Mouse (Mus musculus): ENCODE measurements around the gene Nup133.

Gene Nup133

DNA sequence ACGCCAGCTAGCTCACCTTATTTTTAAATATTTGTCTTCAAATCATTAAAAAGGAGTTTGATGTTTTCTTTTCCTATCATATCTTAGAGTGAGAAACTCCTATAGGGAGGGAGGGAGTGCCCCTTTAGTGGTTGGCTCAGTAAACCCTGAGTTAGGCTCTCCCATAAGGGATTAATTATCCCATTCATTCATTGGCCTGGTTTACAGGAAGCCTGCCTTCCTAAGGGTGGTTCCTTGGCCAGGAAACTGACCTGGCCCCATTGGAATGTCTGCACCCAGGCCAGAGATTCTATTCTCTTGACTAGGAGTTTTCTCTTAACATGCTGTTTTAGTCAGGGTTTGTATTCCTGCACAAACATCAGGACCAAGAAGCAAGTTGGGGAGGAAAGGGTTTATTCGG lies 61.1 kb downstream of the Nup133 start:
- DNase-seq (ENCODE audit: low spot score in 2 of 2), result no peak

DNA sequence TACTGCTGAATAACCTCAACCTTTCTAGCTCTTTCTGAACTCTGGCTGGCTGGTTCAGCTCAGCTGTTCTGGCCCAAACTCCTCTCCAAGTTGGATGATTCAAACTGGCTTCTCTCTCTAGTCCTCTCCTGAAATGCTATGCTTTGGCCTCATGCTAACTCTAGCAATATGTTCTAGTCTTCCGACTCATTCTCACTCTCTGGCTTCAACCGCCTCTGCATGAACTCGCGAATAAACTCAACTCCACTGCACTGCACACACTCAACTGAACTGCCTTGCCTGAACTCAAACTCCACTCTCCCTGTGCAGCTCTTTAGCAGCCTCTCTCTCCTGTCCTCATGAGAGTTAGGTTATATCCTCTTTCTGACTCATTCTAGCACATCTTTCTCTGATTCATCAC lies 61.9 kb downstream of the Nup133 start:
- no peak for DNase-seq (ENCODE audit: low spot score in 2 of 2)

DNA sequence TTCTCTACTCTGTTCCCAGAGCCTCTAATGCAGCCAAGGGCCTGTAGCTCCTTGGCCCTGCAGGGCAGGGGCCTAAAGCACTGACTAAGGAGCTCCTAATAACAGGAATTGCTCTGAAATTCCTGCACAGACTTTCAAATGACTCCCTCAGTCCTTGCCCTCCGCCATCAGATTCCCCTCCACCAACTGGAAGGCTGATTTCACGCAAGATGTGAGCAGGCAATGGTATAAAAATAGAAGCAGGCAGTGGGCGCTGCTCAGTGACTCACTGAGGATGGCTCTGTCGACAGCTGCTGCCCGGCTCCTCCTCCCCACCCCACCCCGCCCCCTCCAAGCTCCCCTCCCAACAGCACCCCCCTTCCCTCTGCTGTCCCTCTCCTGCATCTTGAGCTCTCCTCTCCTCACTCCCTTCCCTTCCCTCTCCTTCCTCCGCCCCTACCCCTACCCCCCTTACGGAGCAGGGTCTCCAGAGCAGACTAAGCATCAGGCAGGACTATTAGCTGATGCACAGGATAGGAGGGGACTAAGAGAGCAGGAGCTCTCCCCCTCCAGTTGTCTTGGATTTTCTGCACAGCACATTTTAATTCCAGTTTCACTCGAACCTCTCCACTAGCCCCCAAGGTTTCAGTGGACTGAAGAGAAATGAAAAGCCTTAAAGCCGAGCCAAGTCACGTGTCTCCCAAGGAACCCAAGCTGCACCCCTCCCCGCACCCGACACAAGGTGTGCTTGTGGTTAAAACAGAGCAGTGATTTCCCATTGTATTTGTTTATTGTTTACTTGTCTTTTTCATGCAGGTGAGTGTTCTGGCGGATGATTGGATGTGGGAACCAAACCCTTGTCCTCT lies 64.1 kb downstream of the Nup133 start:
- no peak for DNase-seq (ENCODE audit: low spot score in 2 of 2)

DNA sequence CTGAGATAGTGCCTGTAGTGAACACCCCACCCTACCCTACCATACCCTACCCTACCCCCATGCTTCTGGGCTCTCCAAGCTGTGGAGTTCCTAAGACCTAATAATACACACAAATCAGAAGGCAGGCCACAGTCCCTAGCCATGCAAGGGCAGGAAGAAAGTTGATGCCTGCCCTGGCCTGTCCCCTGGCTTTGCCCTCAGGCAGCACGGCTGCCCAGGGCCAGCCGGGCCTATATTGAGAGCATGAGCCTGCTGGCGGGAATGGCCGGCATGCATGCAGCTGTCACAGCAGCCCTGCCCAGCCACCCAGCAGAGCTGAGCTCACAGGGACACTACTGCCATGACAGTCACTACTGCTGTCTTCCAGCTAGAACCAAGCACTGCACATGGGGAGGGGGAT lies 66.0 kb downstream of the Nup133 start:
- DNase-seq (ENCODE audit: low spot score in 2 of 2), result no peak

DNA sequence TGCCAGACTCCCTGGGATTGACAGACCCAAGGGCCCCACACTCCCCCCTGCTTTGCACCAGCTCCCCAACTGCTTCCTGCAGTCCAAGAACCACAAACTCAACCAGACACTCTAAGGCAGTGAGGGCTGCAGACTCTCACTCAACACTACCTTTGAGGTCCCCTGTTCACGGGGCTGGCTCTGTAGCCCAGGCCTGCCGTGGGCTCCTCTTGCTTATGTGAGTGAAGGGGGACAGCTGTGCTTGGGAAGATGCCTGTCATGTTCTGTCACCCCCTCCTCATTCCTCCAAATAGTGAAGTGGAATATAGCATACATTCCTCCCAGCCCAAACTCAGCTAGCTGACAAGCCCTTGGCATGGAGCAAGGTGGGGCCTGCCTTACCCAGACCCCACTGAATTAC lies 66.7 kb downstream of the Nup133 start:
- DNase-seq (ENCODE audit: low spot score in 2 of 2), result no peak

DNA sequence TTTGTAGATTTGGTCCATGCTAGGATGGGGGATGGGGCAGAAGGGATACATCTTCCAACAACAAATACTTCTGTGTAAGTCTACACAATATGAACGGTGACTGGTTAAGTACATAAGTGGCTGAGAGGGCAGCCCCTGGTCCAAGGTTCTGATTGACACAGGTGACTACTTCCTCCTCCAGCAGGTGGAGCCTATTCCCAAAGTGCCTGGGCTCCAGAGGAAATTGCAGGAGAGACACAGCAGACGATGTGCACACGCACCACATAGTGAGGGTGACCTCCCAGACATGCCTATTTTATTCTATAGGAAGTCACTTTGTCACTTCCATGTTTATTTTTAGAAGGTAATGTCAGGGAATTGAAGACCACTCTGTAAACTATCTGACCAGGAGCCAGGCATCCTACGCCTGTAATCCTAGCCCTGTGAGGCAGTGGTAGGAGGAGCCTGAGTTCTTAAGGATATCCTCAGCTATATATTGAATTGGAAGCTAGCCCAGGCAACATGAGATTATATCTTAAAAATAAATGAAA lies 68.2 kb downstream of the Nup133 start:
- DNase-seq (ENCODE audit: low spot score in 2 of 2), result no peak

DNA sequence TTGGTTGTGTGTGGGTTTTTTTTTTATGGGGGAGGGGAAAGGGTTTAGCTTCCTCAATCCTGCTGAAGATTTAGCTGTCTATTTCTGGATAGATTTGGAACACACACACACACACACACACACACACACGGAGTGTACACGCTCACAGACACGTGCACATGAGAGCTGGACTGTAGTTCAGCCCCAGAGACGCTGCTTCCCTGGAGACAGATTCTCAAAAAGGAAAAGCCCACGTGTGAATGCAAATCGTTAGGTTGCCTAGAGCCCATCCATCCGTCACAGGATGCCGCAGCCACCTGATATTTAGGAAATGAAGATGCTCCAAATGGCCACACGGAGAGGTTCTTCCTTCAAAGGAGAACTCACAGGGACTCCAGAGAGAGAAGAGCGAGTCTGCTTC lies 68.8 kb downstream of the Nup133 start:
- no peak for DNase-seq (ENCODE audit: low spot score in 2 of 2)

DNA sequence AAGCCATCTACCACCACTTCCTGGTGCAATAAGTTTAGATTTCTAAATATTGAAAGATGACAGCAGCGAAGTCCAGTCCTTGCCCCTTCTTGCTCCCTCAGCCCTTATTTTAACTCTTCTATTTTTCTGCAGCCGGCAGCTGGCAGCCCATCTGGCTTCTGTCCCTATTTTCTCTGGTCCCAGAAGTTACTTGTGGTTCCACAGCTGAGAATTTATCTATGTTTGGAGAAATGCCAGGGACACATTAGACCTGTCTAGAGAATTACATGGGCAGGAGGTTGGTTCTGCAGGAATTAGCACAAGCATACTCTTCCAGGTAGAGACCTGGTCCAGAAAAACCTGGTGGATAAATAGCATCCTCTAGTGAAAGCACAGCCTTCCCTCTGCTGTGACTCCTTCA lies 71.2 kb downstream of the Nup133 start:
- DNase-seq (ENCODE audit: low spot score in 2 of 2), result no peak

DNA sequence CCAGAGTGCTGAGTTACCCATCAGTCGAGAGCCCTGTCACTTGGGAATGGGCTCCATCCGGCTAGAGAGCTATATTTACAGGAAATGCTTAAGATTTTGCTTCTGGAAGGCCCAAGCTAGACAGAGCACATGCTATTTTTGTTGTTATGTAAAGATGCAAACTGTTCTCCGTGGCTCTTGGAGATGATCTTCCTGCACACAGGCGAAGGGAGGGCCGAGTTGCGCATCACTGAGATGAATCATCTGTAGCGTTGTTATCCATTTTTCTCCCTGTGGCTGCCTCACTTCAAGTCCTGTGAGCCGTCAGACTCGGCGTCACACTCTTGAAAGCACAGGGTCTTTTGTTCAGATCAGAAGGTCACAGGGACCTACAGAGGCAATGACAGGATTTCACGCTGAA lies 74.7 kb downstream of the Nup133 start:
- no peak for DNase-seq (ENCODE audit: low spot score in 2 of 2)

DNA sequence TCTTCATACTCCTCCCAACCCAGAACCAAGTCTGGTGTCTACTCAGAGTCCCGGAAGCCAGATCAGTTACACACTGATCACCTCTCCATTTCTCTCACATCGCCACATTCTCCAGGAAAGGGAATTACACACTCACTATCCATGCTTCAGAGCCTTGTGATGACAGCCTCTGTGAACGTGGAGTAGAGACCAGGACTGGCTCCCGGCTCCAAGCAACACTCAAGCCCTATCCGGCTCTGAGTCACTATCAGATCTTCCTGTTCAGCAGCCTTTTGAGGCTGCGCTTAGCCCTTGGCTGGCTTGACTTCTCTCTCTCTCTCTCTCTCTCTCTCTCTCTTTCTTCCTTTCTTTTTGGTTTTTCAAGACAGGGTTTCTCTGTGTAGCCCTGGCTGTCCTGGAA lies 75.7 kb downstream of the Nup133 start:
- no peak for DNase-seq (ENCODE audit: low spot score in 2 of 2)

DNA sequence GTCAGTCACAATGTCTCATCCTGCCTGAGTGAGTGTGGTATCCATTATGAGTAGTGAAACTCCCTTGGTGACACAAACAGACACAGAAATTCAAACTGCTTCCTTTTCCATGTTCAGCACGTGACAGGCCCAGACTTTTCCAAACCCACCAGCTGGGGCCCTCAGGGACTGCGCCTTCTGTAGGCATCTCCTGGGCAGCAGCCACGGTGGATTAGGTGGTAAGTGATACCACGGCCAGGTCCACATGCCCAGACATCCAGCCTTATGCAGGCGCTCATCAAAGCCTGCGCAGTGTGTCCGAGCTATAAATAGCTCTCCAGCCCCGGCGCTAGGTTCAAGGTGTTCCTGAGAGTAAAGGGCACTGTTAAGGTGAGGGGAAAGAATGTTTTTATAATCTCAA lies 77.0 kb downstream of the Nup133 start:
- DNase-seq (ENCODE audit: low spot score in 2 of 2), result no peak

DNA sequence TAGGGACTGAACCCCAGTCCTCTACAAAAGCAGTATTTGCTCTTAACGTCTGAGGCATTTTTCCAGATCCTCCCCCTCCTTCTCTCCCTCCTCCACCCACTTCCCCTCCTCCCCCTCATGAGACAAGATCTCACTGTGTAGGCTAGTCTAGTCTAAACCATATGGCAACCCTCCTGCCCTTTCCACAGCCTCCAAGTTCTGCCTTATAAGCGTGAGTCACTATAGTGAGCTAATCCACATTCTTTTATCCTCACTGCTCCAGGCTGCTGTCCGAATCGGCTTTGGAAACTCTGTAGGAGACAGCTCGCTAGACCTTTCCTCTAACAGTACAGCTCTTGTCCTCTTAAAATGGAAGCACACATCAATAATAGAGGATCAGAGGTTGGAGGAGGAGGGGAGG lies 82.1 kb downstream of the Nup133 start:
- no peak for DNase-seq (ENCODE audit: low spot score in 2 of 2)

DNA sequence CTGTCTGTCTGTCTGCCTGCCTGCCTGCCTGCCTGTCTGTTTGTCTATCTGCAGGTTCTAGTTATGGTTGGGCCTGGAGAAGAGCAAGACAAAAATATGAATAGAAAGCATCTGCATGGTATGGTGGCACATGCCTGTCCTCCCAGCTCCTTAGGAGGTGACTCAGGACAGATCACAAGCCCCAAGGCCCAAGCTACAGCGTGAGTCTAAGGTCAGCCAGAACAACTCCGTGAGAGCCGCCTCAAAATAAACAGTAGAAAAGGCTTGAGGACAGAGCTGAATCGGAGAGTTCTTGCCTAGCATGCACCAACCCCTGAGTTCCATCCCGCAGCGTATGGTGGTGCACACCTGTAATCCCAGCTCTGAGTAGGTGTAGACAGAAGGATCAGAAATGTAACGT lies 83.3 kb downstream of the Nup133 start:
- no peak for DNase-seq (ENCODE audit: low spot score in 2 of 2)

DNA sequence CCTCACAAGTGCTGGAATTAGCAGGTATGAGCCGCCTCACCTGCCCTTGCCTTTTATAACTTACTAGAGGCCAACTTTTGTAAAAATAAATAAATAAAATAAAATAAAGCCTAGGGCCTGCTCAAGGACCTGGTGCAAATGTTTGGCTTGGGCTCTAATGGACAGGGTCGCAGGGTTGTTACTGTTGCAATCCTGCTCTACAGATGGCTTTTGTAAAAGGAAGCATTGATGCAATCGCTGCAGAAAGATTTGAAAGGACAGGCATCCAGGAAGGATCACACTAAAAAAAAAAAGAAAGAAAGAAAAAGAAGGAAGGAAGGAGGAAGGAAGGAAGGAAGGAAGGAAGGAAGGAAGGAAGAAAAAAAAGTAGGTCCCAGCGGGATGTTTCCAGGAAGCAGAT lies 88.7 kb downstream of the Nup133 start:
- no peak for DNase-seq (ENCODE audit: low spot score in 2 of 2)

DNA sequence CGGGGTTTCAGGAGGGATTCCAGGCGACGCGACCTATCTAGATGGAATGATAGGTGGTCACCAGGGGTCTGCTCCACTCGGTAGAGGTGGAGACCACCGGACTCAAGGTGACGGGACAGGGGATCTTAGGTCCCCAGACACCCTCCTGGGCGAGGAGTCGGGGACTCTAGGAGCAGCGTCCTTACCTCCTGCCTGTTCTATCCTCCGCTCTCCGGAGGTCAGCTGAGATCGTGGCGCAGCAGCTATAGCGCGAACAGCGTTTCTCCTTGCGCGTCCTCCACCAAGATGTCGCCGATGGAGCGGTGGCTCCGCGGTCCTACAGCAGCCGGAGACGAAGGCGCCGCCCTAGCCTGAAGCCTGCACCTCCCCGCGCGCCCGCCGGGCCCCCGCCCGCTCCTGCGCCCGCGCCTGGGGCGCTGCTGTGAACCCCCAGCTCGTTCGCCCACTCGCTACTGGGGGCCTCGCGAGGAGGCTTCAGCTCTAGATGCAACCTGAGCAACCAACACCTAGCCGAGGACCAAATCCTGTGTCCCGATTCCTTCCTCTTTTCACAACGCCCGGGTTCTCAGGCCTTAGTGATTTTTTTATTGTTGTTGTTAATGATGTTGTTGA lies 89.3 kb downstream of the Nup133 start, which contains the start of gene Ccsap:
Gene Ccsap, minus strand, starts transcription at position 562 of the 612 bp plus-strand sequence.
- DNase-seq (ENCODE audit: low spot score in 2 of 2), result peak; percentile 32 to 41

DNA sequence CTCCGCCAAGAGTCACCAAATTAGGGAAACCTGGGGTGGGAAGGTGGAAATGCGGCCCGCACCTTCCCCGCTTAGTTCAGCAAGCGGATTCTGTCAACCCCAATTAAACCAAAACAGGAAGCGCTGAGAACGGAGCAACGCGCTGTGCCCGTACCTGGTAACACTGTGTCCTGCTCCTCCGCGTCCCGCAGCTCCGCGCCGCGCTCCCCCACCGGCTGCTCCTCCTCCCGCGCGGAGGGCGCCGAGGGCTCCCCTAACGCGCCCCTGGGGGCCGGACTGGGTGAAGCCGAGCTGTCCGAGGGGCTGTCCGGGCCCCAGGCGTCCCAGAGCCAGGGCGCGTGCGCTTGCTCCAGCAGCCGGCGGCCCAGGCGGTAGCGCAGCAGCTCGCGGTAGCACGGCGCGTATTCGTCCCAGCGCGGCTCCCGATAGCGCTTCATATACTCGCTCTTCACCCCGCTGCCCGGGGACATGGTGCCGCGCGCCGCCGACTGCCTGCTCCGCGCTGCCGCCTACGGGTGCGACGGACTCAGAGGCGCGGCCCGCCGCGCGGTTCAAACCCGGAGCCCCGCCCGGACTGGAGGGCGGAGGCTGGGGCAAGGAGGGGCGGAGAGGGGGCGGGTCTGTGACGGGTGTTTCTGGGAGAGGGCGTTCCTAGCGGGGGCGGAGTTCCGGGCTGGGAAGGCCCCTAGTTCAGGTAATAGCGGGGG lies 90.0 kb downstream of the Nup133 start:
- DNase-seq (ENCODE audit: low spot score in 2 of 2), result peak; percentile 84 to 89

DNA sequence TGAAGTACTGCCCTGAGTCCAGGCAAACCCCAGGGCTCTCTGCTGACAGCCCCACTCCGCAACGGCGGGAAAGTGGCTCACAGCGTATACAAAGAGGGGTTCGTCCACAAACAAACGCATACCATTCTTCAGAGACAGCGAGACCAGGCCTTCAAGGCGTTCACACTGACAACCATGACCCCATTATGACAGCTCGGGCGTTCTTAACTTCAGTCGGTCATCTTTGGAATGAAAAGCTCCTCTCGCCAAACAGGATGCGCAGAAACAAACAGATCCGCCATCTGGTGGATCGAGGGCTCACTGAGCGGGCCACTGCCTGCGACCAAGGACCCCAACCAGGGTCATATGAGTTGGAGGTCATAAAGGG lies 90.5 kb downstream of the Nup133 start:
- peak in 1 of 2 experiments; percentile 9 for DNase-seq (ENCODE audit: low spot score in 2 of 2)

DNA sequence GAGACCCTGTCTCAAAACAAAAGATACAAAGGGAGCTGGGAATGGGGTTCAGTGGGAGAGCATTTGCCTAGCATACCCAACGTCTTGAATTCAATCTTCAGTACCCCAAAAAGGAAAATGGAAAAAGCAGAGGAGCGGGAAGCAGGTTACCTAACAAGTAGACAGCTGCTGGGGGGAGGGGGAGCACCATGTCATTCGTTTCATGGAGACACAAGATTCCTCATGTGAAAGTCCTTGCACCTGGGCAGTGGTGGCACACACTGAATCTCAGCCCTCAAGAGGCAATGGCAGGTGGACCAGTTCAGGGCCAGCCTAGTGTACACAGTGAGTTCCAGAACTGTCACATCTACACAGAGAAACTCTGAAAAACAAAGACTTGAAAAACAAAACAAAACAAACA lies 91.7 kb downstream of the Nup133 start:
- DNase-seq (ENCODE audit: low spot score in 2 of 2), result no peak

DNA sequence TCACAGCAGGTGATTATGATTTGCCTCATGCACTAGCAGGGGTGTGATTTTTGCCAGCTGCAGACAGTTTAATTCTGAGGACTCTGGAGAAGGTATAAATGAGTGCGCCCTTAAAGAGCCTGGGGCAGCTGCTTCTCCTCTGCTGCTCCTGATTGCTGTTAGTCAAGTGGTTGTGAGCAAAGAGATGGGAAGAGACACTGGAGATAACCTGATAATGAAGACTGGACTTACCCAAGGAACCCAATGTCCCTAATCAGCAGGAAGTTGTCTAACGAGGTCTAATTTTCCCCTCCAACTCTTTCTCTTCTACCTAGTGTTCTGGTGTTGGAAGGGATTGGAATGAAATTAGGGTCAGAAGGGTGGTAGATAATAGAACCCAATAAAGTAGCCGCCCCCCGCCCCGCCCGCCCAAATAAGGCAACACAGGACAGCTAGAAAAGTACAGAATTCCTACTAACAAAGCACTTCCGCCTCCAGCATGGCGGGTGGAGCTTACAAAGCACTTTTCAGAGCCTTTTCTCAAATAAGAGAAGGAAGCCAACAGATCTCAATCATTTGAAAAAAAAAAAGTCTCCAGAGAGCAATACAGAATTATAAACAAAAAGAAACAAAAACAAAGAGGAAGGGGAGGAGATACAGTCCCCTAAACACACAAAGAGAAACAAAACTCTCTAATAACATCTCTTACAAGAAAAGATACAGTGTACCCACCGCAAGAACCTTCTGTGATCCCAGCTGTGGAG lies 94.2 kb downstream of the Nup133 start:
- DNase-seq (ENCODE audit: low spot score in 2 of 2), result no peak

DNA sequence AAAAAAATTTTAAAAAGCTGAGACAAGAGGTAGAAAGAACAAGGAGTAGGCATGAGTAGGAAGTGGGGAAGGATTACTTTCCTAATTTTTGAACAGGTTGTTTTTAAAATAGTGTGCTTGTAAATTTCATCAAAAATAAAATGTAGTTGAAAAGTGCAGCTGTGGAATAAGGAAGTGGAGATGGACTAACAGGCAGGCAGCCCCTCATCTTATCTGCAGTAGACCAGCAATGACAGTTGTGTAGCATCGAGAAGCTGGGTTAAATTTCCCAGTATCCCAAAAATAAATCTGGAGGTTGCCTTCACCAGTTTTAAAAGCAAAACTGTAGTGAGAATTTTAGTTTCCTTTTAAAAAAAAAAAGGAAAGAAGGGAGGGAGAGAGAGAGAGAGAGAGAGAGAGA lies 94.8 kb downstream of the Nup133 start:
- DNase-seq (ENCODE audit: low spot score in 2 of 2), result no peak

DNA sequence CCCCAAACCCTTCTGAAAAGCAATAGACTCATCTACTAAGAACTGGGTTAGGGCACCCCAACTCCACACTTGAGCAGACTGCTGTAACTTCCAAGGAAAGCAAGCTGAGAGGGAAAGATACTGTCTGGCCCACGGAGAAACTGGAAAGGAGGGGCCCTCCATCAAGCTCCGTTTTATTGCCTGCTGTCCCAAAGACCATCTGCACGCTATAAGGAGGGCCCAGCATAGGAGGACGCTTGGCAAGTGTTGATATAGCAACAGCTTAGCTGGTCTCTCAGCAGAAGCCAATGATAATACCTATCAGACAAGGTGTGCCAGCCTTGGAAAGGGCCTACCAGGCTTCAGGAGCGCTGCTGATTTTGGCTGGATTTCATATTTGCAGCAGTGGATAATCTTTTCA lies 97.5 kb downstream of the Nup133 start:
- no peak for DNase-seq (ENCODE audit: low spot score in 2 of 2)

DNA sequence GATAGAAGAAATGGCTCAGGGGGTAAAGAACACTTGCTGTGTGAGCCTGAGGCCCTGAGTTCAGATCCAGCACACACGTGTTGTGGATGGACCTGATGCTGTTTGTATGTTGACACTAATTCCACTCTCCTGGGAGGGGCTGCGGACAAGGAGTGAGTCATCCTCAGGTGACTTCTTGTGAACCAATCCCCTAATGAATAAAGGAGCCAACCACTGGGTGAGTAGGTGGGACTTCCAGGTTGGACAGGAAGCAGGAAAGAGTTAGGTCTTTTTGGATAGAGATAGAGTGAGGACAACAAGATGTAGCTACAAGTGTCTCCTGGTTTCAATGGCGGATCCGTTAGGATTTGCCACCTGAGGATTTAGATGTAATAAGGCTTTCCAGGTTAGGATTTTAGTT lies 99.7 kb downstream of the Nup133 start:
- no peak for DNase-seq (ENCODE audit: low spot score in 2 of 2)

Measured in natural killer cell, adult 2 months (primary cell).